Mouse (Mus musculus) heart, embryonic 13.5 days (tissue): Measurements from ENCODE around the gene Gtpbp3. TPM values are rescaled to one million over a fixed set of nuclear protein-coding genes. Genes with fewer than 3 reads are reported as not detected.

Experiments used
- ATAC-seq: fragments of 200-750 bp; cut with Nextera tagmentation; 2 replicates; pipeline ENCODE4 v1.8.0; 2017; ENCODE audit warnings: moderate TSS enrichment; ENCODE audit not compliant: insufficient number of reproducible peaks, low FRiP score, low TSS enrichment; ENCODE audit errors: extremely low read depth
- H3K27ac ChIP-seq: fragments of 300-500 bp; sonication (generic); replicated peaks from 2 replicates; pipeline ENCODE4 v1.5.1; 2015; ENCODE audit warnings: moderate library complexity, mild to moderate bottlenecking, inconsistent platforms
- H3K27me3 ChIP-seq: fragments of 300-500 bp; sonication (generic); replicated peaks from 2 replicates; pipeline ENCODE4 v1.6.1; 2015; ENCODE audit warnings: mild to moderate bottlenecking, inconsistent platforms
- H3K36me3 ChIP-seq: fragments of 300-500 bp; sonication (generic); 2 replicates; pipeline ENCODE4 v1.6.1; 2015; ENCODE audit warnings: mild to moderate bottlenecking, inconsistent platforms
- H3K4me1 ChIP-seq: fragments of 300-500 bp; sonication (generic); 2 replicates; pipeline ENCODE4 v1.6.1; 2015; ENCODE audit warnings: inconsistent platforms
- H3K4me2 ChIP-seq: fragments of 300-500 bp; sonication (generic); 2 replicates; pipeline ENCODE4 v1.6.1; 2015; ENCODE audit warnings: inconsistent platforms, mild to moderate bottlenecking, moderate library complexity
- H3K4me3 ChIP-seq: fragments of 300-500 bp; sonication (generic); 2 replicates; pipeline ENCODE4 v1.5.1; 2015; ENCODE audit warnings: moderate library complexity, mild to moderate bottlenecking, inconsistent platforms
- H3K9ac ChIP-seq: fragments of 300-500 bp; sonication (generic); 2 replicates; pipeline ENCODE4 v1.6.1; 2015; ENCODE audit warnings: inconsistent platforms, mild to moderate bottlenecking, moderate library complexity
- H3K9me3 ChIP-seq: fragments of 300-500 bp; sonication (generic); 2 replicates; pipeline ENCODE4 v1.6.1; 2016; ENCODE audit warnings: inconsistent platforms
- WGBS: fragments of 180-500 bp; shearing (Covaris S2); methylation state at CpG from one replicate; pipeline ENCODE4 v1.1.7; 2015; ENCODE audit warnings: mixed read lengths; 5-methylcytosine and 5-hydroxymethylcytosine counted together
- polyA plus RNA-seq: library from polyadenylated mRNA; unstranded; fragments of >200 nt; fragmentation: Nextera tagmentation; extraction: Ambion mirVana; gene quantifications from 2 replicates; pipeline ENCODE4 v1.2.1, GENCODE M21; 2015

The Gtpbp3 gene
- polyA plus RNA-seq, 1 experiment from 2014 or later: 12.6 TPM

DNA sequence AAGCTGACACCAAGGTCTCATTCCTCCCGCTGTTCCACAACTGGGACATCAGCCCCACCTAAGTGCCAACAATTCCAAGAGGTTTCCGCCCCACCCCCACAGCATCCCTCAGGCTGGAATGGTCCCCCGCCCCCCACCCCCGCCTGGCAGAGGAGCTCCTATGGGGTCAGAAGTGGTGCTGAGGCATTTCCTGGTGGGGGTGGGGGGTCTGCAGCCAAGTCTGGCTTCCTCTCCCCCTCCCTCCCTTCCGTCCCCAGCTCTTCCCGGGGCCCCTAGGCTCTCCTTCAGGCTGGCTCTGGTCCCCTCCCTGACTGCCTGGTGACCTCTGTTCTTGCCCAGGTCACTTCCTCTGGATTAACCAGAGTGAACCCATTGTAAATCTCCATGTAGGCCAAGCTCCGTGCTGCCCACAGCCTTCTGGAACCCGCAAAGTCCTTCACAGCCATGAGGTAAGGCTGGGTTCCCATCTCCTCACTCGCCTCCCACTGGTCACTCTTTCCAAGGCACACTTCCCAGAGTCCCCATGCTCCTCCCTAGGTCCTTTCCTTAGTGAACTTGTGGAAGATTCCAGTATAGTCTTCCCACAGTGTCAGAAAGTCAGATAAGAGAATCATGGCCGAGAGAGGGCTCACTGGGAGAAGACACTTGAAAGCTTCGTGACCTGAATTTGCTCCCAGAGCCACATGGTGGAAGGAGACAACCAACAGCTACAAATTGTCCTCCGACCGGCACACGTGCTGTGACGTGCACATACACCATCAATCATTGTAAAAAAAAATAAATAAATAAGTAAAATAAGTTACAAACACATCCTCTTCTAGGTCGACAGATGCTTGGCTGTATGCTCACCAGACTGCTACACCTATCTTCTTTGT, 11.2 kb downstream of the Gtpbp3 start:
- WGBS: 26% methylated on average over 16 of the region's 16 CpGs
- Histone ChIP-seq H3K4me3 (no peak overlapping the region), H3K27ac (peak overlapping the region; percentile 81), H3K9ac (peak overlapping the region; percentile 51; the same call in 1 of the 2 replicates), H3K4me1 (peaks cover 48% of the 10 kb centered on the region), H3K27me3 (no peaks in the 10 kb centered on the region), H3K9me3 (no peaks in the 10 kb centered on the region), H3K4me2 (peak overlapping the region; percentile 33), H3K36me3 (peaks cover 10% of the 10 kb centered on the region)
- no peak for ATAC-seq

DNA sequence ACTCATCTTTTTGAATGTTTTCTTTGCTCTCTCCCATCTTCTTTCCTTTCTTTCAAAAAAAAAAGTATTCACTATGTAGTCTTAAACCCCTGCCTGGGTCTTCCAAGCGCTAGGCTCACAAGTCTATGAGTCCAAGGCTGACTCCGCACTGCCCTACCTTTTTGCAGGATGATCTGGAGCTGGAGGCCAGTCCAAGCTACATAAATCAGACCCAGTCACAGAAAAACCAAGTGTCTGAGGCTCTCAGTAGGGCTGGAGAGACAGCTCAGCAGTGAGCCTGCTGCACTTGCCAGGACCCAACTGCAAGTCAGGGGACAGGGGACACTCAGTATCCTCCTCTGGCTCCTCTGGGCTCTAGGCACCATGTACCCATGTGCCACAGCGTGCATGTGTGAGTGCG, 16.4 kb downstream of the Gtpbp3 start:
- H3K27ac ChIP-seq: no peak overlapping the region
- H3K9ac ChIP-seq: no peak overlapping the region
- no peaks in the 10 kb centered on the region for H3K36me3 ChIP-seq
- H3K4me1 ChIP-seq: peaks cover 23% of the 10 kb centered on the region
- WGBS: 86% methylated on average over 4 of the region's 4 CpGs
- no peaks in the 10 kb centered on the region for H3K9me3 ChIP-seq
- no peak overlapping the region for H3K4me3 ChIP-seq
- no peak overlapping the region for H3K4me2 ChIP-seq
- no peak for ATAC-seq
- H3K27me3 ChIP-seq: peaks cover 51% of the 10 kb centered on the region

DNA sequence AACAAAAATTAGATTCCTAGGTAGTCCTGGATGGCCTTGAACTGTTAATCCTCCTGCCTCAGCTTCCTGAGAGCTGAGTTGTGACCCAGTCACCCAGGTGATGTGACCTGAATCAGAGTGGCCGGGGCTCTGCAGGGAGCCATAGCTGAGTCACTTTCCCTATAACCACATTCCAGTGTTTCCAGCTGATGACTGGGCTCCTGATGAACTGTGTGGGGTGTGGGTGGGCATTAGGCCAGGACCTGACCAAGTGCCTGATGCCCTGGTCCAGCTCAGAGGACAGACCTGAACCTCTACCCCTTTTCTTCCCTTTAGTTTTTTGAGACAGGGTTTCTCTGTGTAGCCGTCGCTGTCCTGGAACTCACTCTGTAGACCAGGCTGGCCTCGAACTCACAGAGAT, 17.4 kb downstream of the Gtpbp3 start:
- WGBS: 86% methylated on average over 4 of the region's 4 CpGs
- Histone ChIP-seq H3K9ac (no peak overlapping the region), H3K27me3 (peaks cover 61% of the 10 kb centered on the region)

DNA sequence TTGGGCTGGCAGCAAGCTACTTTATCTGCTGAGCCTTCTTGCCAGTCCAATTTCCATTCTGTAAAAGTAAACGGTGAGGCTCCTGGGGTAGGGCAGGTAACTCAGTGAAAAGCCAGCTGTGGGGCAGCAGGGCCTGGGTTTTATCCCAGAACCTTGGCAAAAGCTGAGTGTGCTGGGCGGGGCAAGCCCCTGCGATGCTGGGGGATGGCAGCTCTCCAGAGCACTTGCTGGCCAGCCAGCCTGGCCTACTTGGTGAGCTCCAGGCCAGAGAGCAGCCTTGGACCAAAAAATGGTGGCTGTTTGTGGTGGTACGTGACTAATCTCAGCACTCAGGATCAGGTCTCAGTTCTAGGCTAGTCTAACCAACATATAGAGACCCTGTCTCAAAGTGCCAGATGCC, 18.1 kb downstream of the Gtpbp3 start:
- ATAC-seq: no peak
- H3K9ac ChIP-seq: no peak overlapping the region
- 68% methylated on average over 4 of the region's 4 CpGs for WGBS
- H3K36me3 ChIP-seq: no peaks in the 10 kb centered on the region
- peaks cover 67% of the 10 kb centered on the region for H3K27me3 ChIP-seq
- H3K4me3 ChIP-seq: no peak overlapping the region
- no peaks in the 10 kb centered on the region for H3K9me3 ChIP-seq
- peaks cover 17% of the 10 kb centered on the region for H3K4me1 ChIP-seq
- no peak overlapping the region for H3K4me2 ChIP-seq
- no peak overlapping the region for H3K27ac ChIP-seq

More for the DNA sequence above, 17.4 kb downstream of the Gtpbp3 start:
- Histone ChIP-seq H3K36me3 (no peaks in the 10 kb centered on the region), H3K4me2 (no peak overlapping the region), H3K4me1 (peaks cover 17% of the 10 kb centered on the region), H3K4me3 (no peak overlapping the region), H3K9me3 (no peaks in the 10 kb centered on the region), H3K27ac (no peak overlapping the region)
- ATAC-seq: no peak

DNA sequence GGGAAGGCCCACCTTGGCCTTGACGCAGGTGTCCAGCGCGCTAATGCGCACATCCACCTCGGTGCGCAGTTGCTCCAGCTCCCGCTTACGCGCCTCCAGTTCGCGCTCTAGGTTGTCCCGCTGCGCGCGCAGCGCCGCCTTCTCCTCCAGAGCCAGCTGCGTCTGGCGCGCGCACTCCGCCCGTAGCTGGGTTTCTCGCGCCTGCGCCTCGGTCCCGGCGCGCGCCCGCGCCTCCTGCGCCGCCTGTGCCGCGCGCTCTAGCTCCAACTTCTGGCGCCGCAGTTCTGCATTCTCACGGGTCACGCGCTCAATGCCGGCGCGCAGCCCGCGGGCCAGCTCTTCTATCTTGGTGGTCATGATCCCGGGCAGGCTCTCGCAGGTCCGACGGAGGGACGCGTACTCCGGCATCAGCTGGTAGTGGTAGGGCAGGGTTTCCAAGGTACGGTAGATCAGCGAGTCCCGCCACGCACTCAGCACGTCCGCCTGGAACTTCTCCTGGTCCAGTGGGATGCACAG, 19.7 kb downstream of the Gtpbp3 start:
- whole genome bisulfite sequencing: under 1% methylated on average over 56 of the region's 61 CpGs

DNA sequence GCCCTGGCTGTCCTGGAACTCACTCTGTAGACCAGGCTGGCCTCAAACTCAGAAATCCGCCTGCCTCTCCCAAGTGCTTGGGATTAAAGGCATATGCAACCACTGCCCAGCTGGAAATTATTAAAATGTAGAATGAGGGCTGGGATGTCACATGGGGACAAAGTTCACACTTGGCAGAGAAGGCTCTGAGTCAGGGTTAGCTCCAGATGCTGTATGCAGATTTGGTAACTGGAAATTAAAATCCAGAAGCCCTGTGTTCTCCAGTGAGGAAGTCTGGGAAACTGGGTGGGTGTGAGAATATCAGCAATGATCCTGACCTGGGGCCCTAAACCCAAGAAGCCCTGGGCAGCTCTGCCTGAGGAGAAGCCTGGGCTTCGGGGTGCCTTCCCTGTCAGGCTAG, 21.4 kb downstream of the Gtpbp3 start:
- ATAC-seq: no peak
- H3K4me2 ChIP-seq: peak overlapping the region; percentile 80
- no peak overlapping the region for H3K27ac ChIP-seq
- no peaks in the 10 kb centered on the region for H3K36me3 ChIP-seq
- H3K27me3 ChIP-seq: peaks cover 80% of the 10 kb centered on the region
- H3K4me1 ChIP-seq: peaks cover 17% of the 10 kb centered on the region
- 50% methylated on average over 2 of the region's 2 CpGs for WGBS
- peak overlapping the region; percentile 74 for H3K9ac ChIP-seq
- no peaks in the 10 kb centered on the region for H3K9me3 ChIP-seq
- H3K4me3 ChIP-seq: peak overlapping the region; percentile 46

More for the DNA sequence above, 19.7 kb downstream of the Gtpbp3 start:
- Histone ChIP-seq H3K9me3 (no peaks in the 10 kb centered on the region), H3K36me3 (no peaks in the 10 kb centered on the region), H3K9ac (peak overlapping the region; percentile 76), H3K4me1 (peaks cover 17% of the 10 kb centered on the region), H3K4me2 (peak overlapping the region; percentile 80), H3K4me3 (peak overlapping the region; percentile 51), H3K27ac (no peak overlapping the region), H3K27me3 (peaks cover 79% of the 10 kb centered on the region)
- ATAC-seq: peak; percentile 47; the same call in 1 of the 2 replicates

DNA sequence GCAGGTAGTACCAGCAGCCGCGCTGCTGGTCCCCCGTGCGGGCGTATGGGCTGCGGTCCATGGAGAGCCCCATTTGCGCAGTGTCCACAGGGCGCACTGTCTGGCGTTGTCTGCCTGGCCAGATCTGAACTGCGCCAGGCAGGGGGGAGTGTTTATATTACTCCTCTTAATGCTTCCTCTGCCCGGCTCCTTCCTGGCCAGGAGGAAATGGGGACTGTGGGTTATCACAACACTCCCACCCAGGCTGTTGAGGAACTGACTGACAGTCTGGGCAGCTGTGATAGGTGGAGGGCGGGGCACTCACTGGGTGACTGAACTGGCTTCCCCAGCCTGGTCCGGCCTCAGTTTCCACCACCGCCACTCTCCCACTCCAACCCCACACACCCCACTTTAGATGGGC, 23.7 kb downstream of the Gtpbp3 start, which contains the start of gene Plvap:
TSS of gene Plvap (minus strand) at position 109 of the 400 bp plus-strand sequence.
- Histone ChIP-seq H3K36me3 (no peaks in the 10 kb centered on the region), H3K4me3 (peak within 1 kb of the TSS; percentile 46), H3K4me1 (peaks cover 17% of the 10 kb centered on the region), H3K9ac (peak within 1 kb of the TSS; percentile 58), H3K4me2 (peak within 1 kb of the TSS; percentile 80), H3K27ac (peak within 1 kb of the TSS; percentile 59), H3K27me3 (peaks cover 56% of the 10 kb centered on the region), H3K9me3 (no peaks in the 10 kb centered on the region)
- peak; percentile 53; the same call in 1 of the 2 replicates for ATAC-seq
- 20% methylated on average over 14 of the region's 14 CpGs for WGBS

DNA sequence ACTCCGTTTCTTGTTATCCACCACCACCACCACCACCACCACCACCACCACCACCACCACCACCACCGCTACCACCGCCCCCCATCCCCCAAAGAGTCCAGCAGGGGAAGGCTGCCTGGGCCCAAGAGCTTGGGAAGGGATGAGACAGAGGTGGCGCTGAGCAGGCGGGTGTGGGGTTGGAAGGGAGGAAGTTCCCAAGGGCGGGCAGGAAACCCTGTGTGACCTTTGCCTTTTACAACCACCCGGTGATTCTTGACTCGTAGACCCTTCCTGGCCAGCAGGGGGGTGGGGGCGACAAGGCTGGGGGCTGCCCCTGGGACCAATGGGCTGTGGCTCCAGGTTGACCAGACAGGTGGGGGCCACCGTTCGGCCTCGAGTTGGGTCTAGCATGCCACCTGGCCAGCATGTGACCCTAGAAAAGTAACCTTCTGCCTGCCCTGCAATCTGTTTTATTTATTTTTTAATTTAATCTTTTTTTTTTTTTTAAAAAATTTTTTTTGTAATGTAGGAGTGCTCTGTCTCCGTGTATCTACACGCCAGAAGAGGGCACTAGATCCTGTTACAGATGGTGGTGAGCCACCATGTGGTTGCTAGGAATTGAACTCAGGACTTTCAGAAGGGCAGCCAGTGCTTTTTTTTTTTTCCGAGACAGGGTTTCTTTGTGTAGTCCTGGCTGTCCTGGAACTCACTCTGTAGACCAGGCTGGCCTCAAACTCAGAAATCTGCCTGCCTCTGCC, 25.3 kb downstream of the Gtpbp3 start:
- no peak overlapping the region for H3K4me3 ChIP-seq
- peaks cover 41% of the 10 kb centered on the region for H3K27me3 ChIP-seq
- H3K4me1 ChIP-seq: peaks cover 2% of the 10 kb centered on the region; the same call in 1 of the 2 replicates
- 50% methylated on average over 15 of the region's 15 CpGs for WGBS
- no peak for ATAC-seq
- H3K4me2 ChIP-seq: no peak overlapping the region
- H3K36me3 ChIP-seq: no peaks in the 10 kb centered on the region
- H3K9me3 ChIP-seq: no peaks in the 10 kb centered on the region
- H3K27ac ChIP-seq: peak overlapping the region; percentile 59
- H3K9ac ChIP-seq: no peak overlapping the region

DNA sequence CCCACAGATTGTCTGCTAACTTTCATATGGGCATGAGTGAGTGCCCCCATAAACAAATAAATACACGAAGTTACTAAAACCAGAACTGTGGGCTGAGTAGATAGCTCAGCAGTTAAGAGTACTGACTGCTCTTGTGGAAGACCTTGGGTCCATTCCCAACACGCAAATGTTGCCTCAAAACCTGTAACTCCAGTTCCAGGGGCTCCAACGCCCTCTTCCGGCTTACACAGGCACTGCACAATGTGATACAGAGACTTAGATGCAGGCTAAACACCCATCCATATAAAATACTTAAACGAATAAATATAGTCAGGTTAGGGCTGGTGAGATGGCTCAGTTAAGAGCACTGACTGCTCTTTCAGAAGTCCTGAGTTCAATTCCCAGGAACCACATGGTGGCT, 27.1 kb downstream of the Gtpbp3 start:
- H3K36me3 ChIP-seq: no peaks in the 10 kb centered on the region
- H3K9ac ChIP-seq: no peak overlapping the region
- no peaks in the 10 kb centered on the region for H3K9me3 ChIP-seq
- ATAC-seq: no peak
- H3K27me3 ChIP-seq: peaks cover 23% of the 10 kb centered on the region
- 65% methylated on average over 5 of the region's 5 CpGs for WGBS
- no peak overlapping the region for H3K4me2 ChIP-seq
- no peaks in the 10 kb centered on the region; the same call in 1 of the 2 replicates for H3K4me1 ChIP-seq
- no peak overlapping the region for H3K27ac ChIP-seq
- H3K4me3 ChIP-seq: no peak overlapping the region

DNA sequence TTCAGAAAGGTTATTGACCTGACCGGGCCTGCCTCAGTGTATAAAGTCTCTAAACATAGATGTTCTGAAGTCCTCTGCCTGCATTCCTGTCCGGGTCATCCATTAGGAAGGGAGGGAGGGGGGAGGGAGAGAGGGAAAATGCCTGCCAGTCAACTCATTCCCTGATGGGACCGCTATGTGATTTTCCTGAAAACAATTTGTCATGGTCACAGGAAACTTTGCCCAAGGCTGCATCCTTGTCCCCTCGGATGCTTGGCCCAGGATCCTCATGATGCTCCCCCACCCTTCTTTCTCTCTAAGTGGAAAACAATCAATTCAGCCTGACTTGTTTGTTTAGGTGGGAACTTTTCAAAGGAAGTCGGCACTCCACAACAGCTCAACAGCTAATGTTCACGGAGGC, 28.9 kb downstream of the Gtpbp3 start:
- H3K4me3 ChIP-seq: no peak overlapping the region
- ATAC-seq: no peak
- peaks cover 17% of the 10 kb centered on the region for H3K27me3 ChIP-seq
- H3K4me1 ChIP-seq: peaks cover 8% of the 10 kb centered on the region
- no peaks in the 10 kb centered on the region for H3K36me3 ChIP-seq
- no peaks in the 10 kb centered on the region for H3K9me3 ChIP-seq
- 19% methylated on average over 6 of the region's 6 CpGs for WGBS
- H3K9ac ChIP-seq: no peak overlapping the region
- H3K4me2 ChIP-seq: no peak overlapping the region
- no peak overlapping the region for H3K27ac ChIP-seq
